Comparison of ENCODE assay signal across 24 mouse cellular contexts in the genomic region with DNA sequence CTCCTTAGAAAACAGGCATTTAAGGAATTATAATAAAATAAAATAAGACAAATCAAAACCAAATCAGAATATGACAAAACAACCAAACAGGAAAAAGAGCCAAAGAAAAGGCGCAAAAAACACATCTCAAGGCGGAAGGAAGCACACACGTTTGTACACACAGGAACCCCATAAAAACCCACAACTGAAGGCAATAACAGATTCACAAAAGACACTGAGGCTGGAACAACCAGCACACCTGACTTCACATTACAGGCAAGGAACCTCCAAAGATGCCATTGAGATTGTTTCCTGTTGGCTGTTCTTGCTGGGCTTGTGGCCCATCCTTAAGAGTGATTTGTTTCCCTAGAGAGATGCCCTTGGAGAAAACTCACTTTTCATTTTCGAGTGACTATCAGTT.
"Had no signal": no experiment of that assay in that cellular context is flagged by ENCODE, and none has a peak within 500 bp of the region (broad histone marks: within the 10 kb centered on the region; RNA-seq: fewer than 3 reads in every experiment).

No protein-coding gene starts in this region.

- ATAC-seq: liver, embryonic 12.5 days; midbrain, embryonic 13.5 days; midbrain, embryonic 16.5 days had no signal

- DNase-seq: kidney, adult 11 months; kidney, adult 8-10 months; kidney, postnatal 10 days; kidney, postnatal 36 days; lung, adult 18-20 months; lung, postnatal 10 days; lung, postnatal 36 days; right cerebral cortex, adult 18-20 months; right cerebral cortex, postnatal 25 days; spleen, adult 18-20 months; thymus, postnatal 14 days; thymus, postnatal 4 days had no signal

- H3K27me3 ChIP-seq: kidney, embryonic 15.5 days; limb, embryonic 12.5 days; limb, embryonic 15.5 days; liver, embryonic 15.5 days; lung, embryonic 15.5 days; megakaryocyte, embryonic 14.5 days; midbrain, embryonic 13.5 days; stomach, embryonic 15.5 days had no signal

- H3K27ac ChIP-seq: kidney, embryonic 15.5 days; limb, embryonic 12.5 days; limb, embryonic 15.5 days; liver, embryonic 12.5 days; liver, embryonic 15.5 days; lung, embryonic 15.5 days; midbrain, embryonic 10.5 days; midbrain, embryonic 13.5 days; stomach, embryonic 15.5 days had no signal

- H3K4me3 ChIP-seq: kidney, embryonic 15.5 days; limb, embryonic 12.5 days; limb, embryonic 15.5 days; liver, embryonic 12.5 days; liver, embryonic 15.5 days; lung, embryonic 15.5 days; megakaryocyte, embryonic 14.5 days; midbrain, embryonic 10.5 days; midbrain, embryonic 13.5 days; myocyte; stomach, embryonic 15.5 days had no signal

- H3K36me3 ChIP-seq: kidney, embryonic 15.5 days; limb, embryonic 12.5 days; limb, embryonic 15.5 days; liver, embryonic 12.5 days; liver, embryonic 15.5 days; lung, embryonic 15.5 days; midbrain, embryonic 10.5 days; midbrain, embryonic 13.5 days; stomach, embryonic 15.5 days had no signal

- H3K4me1 ChIP-seq: kidney, embryonic 15.5 days; limb, embryonic 12.5 days; limb, embryonic 15.5 days; liver, embryonic 12.5 days; liver, embryonic 15.5 days; lung, embryonic 15.5 days; midbrain, embryonic 13.5 days; stomach, embryonic 15.5 days had no signal
